Mouse (Mus musculus) thymus, postnatal 36 days (tissue): ENCODE data around the gene Gm28053.
A peak's percentile ranks its signal among the peaks of the same experiment; 100 is the strongest.

Experiments
- DNase-seq, 2 experiments: peaks; one replicate each; pipeline ENCODE4 v3.0.0; 2022; ENCODE audit warnings: mixed read lengths in 2 of 2

The Gm28053 gene

DNA sequence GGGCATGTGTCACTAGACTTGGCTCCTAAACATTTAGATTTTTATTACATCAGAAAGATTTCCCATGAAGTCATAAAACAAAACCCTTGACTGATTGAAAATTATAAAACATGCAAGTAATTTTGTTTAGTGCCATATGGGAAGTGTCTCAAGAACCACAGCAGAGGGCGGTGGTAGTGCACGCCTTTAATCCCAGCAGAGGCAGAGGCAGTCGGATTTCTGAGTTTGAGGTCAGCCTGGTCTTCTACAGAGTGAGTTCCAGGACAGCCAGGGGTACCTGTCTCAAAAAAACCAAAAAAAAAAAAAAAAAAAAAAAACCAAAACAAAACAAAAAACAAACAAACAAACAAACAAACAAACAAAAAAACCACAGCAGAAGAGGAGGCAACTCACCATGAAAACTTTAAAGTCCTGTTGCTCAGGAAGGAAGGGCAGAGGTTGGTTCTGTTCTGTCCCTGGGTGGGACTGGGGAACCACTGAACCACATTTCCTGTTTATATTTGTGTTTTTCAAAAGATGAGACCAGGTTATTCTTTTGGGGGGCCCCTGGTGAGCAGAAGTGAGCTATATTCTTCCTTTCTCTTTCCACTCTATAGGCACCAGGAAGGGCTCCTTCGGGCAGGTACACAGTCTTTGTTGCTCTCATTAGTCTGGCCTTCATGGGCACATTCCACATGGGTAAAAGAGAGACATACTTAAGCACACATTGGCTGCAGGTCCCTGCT is 21.4 kb upstream of the Gm28053 start:
- DNase-seq = no peak

DNA sequence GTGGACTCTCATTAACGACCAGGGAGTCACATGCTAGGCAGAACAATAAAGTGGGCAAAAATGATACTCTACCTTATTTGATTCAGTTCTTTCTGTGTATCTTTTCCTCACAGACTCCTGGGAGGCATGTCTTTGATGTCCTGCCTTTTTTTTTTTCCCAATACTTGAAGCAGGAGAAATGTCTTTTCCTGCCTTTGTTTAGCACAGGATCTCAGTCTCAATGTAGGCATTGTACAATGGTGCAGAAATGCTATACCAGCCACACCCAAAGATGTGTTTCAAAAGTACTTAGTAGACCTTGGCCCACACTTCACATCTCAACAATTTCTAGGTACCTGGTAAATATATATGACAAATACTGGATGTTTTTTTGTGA is 20.9 kb upstream of the Gm28053 start:
- DNase-seq = no peak

GRCm38 (mm10) chr6:48698066-48698856 is 20.1 kb upstream of the Gm28053 start:
- no peak for DNase-seq

DNA sequence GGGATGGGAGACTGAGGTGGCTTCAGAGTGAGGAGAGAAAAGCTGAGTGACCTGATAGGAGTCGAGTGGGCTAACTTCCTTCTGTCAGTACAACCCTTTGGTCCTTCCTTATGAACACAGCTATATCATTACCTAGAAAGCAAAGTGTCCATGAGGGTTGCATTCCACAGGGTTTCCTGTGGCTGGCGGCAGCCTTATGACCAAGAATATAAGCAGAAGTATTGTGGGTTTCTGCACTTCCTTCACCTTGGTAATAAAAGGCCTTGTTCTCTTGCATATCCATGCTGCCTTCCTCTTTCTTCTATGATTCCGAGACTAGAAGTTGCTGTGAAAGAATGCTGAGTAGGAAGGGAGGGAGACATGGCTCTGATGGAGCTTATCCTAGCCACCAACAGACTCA is 19.5 kb upstream of the Gm28053 start:
- DNase-seq = no peak

- no peak for DNase-seq
Measured at GRCm38 (mm10) chr6:48700251-48701075, 17.9 kb upstream of the Gm28053 start.

- no peak for DNase-seq
Measured at GRCm38 (mm10) chr6:48702146-48702545, 16.3 kb upstream of the Gm28053 start.

- no peak for DNase-seq
Measured at GRCm38 (mm10) chr6:48702601-48703000, 15.8 kb upstream of the Gm28053 start.

GRCm38 (mm10) chr6:48704146-48704545 is 14.3 kb upstream of the Gm28053 start:
- DNase-seq = no peak

- DNase-seq = no peak
Measured at GRCm38 (mm10) chr6:48706130-48706529, 12.3 kb upstream of the Gm28053 start.

DNA sequence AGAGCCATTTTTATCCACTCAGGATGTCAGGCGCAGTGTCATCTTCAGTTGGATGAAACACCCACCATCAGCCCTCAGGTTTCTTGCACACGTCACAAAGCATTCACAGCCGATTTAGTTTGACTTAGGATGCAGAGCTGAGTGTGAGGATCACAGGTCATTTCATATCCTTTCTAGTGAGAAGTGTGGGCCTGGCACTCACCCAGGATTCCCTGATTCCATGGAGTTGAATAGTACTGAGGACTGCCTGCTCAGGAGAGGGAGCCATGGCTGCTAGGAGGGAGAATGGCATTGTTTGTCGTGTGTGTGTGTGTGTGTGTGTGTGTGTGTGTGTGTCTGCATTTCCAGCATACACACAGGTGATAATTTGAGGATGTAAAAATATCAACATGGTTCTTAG is 1.9 kb downstream of the Gm28053 start:
- DNase-seq = no peak

GRCm38 (mm10) chr6:48723468-48723867 is 5.1 kb downstream of the Gm28053 start:
- peak in 1 of 2 experiments; percentile 33 for DNase-seq

GRCm38 (mm10) chr6:48725476-48725875 is 7.1 kb downstream of the Gm28053 start:
- peak in 1 of 2 experiments; percentile 45 for DNase-seq

GRCm38 (mm10) chr6:48727761-48728160 is 9.4 kb downstream of the Gm28053 start:
- DNase-seq = no peak

DNA sequence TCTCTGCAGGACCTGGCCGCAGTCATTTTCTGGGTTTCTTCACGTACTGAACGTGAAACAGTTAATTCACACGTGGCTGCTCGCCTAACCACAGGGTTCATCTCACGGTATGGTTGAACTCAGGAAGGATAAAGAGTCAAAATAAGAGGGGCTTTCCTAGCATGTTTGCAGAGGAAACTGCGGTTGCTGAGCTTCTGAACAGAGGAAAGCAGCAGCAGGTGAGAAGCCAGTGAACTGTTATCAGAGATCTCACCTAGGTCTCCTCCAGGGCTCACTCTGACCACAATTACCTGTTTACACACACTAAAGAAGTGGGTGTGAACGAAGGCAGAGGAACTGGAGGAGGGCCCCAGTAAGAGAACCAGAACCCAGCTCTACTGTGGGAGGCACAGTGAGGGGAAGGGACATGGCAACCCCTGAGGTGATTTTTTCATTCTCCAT is 14.5 kb downstream of the Gm28053 start:
- peak; percentile 76 to 84 for DNase-seq

- DNase-seq = no peak
Measured at GRCm38 (mm10) chr6:48733660-48734059, 15.3 kb downstream of the Gm28053 start.

GRCm38 (mm10) chr6:48737053-48737452 is 18.6 kb downstream of the Gm28053 start:
- DNase-seq = no peak

GRCm38 (mm10) chr6:48737688-48738087 is 19.3 kb downstream of the Gm28053 start:
- no peak for DNase-seq

DNA sequence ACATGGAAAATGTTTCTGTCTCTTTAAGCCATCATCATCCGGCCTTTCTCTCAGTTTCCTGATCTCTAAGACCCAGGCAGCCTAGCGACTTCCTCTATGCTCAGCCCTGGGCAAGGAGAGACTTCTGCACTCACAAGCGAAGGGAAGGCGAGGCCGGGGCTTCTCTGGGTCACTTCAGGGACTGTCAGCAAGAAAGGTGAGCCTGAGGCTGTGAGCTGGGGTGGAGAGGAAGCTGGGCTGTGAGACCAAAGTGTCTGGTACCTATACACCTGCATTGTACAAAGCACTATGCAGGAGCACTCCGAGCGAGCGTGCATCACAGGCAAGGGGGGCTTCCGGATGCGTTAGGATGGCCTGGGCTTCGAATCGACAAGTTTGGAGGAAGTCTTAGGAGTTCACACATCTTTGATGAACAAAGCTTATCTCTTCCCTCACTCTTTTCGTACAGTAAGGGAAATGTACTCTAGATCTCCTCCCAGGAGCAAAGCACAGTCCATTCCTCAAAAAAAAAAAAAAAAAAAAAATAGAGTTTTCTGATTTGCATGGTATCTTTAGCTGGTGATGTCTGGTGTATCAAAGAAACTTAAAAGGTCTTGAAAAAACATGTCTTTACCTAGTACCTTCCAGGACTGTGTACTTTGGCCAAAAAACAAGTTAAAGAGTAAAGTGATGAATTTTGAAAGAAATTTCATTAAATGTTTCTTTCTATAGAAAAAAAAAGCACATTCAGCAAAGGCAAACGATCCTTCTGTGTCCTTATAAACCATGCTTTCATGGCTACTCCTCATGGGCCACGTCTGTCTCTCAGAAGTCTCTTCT is 20.8 kb downstream of the Gm28053 start, which contains the start of gene Gimap1:
Gene Gimap1 (plus strand): TSS at position 94 of the 819 bp plus-strand sequence.
- peak; percentile 82 to 83 for DNase-seq

DNA sequence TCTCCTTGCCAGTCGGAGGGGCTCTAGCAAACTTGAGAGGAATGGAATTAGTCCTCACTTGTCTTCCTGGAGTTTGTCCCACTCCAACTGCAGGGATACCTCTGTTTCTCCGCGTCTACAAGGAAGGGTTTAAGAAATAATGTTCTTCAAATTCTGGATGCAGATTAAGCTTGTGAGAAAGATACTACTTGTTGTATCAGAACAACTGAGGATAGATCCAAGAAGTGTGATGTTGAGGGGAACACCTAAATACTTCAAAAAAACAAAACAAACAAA is 21.3 kb downstream of the Gm28053 start:
- DNase-seq = no peak

DNA sequence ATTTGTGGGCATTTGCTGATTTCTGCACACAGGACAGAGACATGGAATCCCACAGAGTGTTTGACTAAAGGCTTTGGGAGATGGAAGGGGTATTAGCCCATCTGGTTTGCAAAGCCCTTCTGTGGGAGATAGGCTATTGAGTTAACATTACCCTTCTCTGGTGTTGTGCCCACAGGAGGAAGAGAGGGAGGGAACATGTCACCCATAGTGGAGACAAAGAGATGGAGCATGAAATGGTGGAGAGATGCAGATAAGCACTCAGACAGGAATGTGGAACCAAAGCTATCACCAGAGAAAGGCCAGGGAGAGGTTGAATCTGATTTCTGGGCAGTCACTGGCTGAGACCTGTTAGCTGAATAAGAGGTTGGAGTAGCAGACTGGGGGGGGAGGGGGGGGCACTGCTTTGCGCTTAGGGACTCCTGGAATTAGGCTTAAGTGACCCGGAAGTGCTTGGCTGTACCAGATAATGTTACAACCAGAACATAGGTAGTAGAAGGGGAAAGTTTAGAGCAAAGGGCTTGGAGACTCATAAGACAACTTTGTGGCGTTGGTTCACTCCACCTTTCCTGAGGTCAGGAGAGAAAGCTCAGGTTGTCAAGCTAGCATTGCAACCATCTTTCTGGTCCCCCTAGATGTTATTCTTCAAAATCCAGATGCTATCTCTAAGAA is 22.2 kb downstream of the Gm28053 start:
- peak in 1 of 2 experiments; percentile 31 for DNase-seq

DNA sequence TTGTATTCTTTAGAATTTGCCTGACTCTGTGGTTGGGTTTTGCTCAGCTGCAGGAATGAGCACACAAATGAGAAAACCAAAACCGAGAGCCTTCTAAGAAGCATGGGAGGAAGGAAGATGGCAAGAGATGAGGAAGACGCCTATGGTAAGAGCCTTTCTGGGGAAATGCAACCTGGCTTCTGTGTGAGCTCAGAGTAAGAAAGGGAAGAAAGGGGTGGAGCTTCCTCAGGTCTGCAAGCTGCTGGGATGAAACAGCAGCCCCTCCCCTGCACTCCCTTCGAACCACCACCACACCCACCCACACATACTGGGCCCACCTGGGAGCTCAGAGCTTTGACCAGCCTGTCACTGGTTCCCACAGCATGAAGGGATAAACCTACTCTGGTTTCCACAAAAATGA is 22.9 kb downstream of the Gm28053 start:
- DNase-seq = peak; percentile 52 to 73

DNA sequence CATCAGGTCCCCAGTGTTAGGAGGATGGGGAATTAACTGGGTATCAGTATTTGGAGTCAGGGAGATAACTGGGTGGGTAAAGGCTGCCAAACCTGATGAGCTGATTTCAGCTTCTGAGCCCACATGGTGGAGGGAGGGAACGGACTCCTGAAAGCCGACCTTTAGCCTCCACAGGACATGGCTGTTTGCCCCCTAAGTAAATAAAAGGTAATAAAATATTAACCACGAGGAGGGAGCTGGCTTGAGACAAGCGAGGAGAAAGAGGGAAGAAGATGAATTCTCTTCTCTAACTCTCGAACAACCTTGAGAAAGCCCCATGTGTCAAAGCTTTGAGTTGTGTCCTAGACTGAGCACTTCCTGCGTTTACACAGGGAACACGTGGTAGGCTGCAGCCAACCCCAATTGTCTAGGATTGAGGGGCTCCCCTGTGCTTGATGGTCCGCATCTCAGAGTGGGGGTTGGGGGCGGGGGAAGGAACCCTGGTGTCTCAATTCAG is 23.4 kb downstream of the Gm28053 start:
- peak in 1 of 2 experiments; percentile 50 for DNase-seq
